Mouse (Mus musculus): ENCODE results near the gene Pepd. TPM values are rescaled to one million over a fixed set of nuclear protein-coding genes. Genes with fewer than 3 reads are reported as not detected.

Gene Pepd
- 39.3 and 39.6 TPM in 2 replicates for polyA plus RNA-seq (2012; rRNA removed)

- Histone ChIP-seq H3K27ac (ENCODE audit: insufficient read depth, low read length) (no peak within 1 kb of the TSS), H3K4me3 (ENCODE audit: insufficient read depth, low read length) (peak within 1 kb of the TSS; percentile 67), H3K4me1 (ENCODE audit: control insufficient read depth, insufficient read depth, low read length) (0 out of 2 replicates have a peak, but pooled peaks cover 2% of the 10 kb centered on the region)
- TF ChIP-seq POLR2A (IDR thresholded peaks at IDR 0.05; ENCODE audit: extremely low read depth, insufficient read depth, low read length) (peak; percentile 86), CTCF (IDR thresholded peaks at IDR 0.05; ENCODE audit: extremely low read depth, insufficient read depth, low read length) (no peak)
These were observed at the start of gene Pepd for GRCm38 (mm10) chr7:34911919-34912897. Gene Pepd, plus strand, starts transcription at chr7:34912379.

DNA sequence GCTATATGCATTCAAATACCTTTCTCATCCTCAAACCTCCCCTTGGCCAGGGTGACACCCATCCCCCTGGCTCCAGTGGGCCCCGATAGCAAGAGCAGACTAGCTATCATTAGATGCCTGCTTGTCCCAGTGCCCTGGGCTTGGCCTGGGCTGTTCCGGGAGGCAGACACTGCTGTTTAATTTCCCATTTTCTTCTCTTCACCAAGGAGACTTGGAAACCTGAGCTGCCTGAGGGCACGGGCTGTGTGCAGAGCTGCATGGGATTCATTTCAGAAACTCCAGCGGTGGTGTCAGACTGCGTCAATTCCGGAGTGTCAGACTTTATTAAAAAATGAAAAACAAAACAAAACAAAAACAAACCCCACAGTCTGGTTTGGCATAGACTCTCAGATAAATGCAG is 44.9 kb upstream of the Pepd start:
- Histone ChIP-seq H3K4me3 (ENCODE audit: insufficient read depth, low read length) (no peak overlapping the region), H3K27ac (ENCODE audit: insufficient read depth, low read length) (no peak overlapping the region), H3K4me1 (ENCODE audit: control insufficient read depth, insufficient read depth, low read length) (no peaks in the 10 kb centered on the region)
- TF ChIP-seq CTCF (IDR thresholded peaks at IDR 0.05; ENCODE audit: extremely low read depth, insufficient read depth, low read length) (no peak), POLR2A (IDR thresholded peaks at IDR 0.05; ENCODE audit: extremely low read depth, insufficient read depth, low read length) (no peak)

DNA sequence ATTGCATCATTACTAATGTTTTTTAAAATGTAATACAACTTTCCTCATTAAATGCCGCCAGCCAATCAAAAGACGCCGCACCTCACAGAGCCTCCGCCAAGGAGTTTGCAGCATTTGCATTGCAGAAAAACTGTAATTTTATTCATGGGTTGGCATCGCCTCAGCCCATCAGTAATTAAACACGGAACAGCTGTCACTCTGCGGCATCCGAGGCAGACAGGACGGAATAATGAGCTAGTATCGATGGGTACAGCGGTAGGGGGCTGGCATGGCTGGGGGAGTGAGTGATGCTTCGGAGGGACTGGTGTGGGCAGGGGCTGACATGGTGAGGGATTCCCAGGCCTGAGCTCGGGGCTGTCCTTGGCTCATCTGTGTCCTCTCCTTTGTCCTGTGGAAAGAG is 42.5 kb upstream of the Pepd start:
- Histone ChIP-seq H3K27ac (ENCODE audit: insufficient read depth, low read length) (no peak overlapping the region), H3K4me3 (ENCODE audit: insufficient read depth, low read length) (no peak overlapping the region), H3K4me1 (ENCODE audit: control insufficient read depth, insufficient read depth, low read length) (no peaks in the 10 kb centered on the region)
- TF ChIP-seq POLR2A (IDR thresholded peaks at IDR 0.05; ENCODE audit: extremely low read depth, insufficient read depth, low read length) (no peak), CTCF (IDR thresholded peaks at IDR 0.05; ENCODE audit: extremely low read depth, insufficient read depth, low read length) (no peak)

- Histone ChIP-seq H3K27ac (ENCODE audit: insufficient read depth, low read length) (no peak overlapping the region), H3K4me1 (ENCODE audit: control insufficient read depth, insufficient read depth, low read length) (no peaks in the 10 kb centered on the region), H3K4me3 (ENCODE audit: insufficient read depth, low read length) (no peak overlapping the region)
- TF ChIP-seq POLR2A (IDR thresholded peaks at IDR 0.05; ENCODE audit: extremely low read depth, insufficient read depth, low read length) (no peak), CTCF (IDR thresholded peaks at IDR 0.05; ENCODE audit: extremely low read depth, insufficient read depth, low read length) (no peak)
These were observed 35.4 kb upstream of the Pepd start for GRCm38 (mm10) chr7:34876787-34877186.

DNA sequence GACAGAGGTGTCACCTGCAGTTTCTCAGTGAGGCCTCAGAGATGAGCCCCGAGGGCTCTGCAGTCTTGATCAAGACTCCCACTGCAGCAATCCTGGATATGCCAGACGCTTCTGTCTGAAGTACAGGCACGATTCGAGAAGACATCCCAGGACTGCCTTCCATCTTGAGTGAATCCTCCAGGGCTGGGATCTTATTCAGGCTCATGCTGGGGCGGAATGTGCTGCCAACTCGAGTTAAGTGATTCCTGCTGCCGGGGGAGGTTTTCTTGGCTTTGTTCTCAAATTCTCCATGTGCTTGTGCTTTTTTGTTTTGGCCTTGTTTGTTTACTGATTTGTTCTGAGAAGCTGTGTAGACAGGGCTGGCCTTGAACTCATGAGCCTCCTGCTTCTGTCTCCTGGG is 34.4 kb upstream of the Pepd start:
- no peak for TF ChIP-seq POLR2A (IDR thresholded peaks at IDR 0.05; ENCODE audit: extremely low read depth, insufficient read depth, low read length)
- TF ChIP-seq CTCF (IDR thresholded peaks at IDR 0.05; ENCODE audit: extremely low read depth, insufficient read depth, low read length) = no peak
- H3K4me1 ChIP-seq (ENCODE audit: control insufficient read depth, insufficient read depth, low read length) = no peaks in the 10 kb centered on the region
- no peak overlapping the region for H3K27ac ChIP-seq (ENCODE audit: insufficient read depth, low read length)
- no peak overlapping the region for H3K4me3 ChIP-seq (ENCODE audit: insufficient read depth, low read length)

- H3K27ac ChIP-seq (ENCODE audit: insufficient read depth, low read length) = no peak overlapping the region
- peaks cover 2% of the 10 kb centered on the region; the same call in 1 of the 2 replicates for H3K4me1 ChIP-seq (ENCODE audit: control insufficient read depth, insufficient read depth, low read length)
- TF ChIP-seq POLR2A (IDR thresholded peaks at IDR 0.05; ENCODE audit: extremely low read depth, insufficient read depth, low read length) = no peak
- TF ChIP-seq CTCF (IDR thresholded peaks at IDR 0.05; ENCODE audit: extremely low read depth, insufficient read depth, low read length) = no peak
- H3K4me3 ChIP-seq (ENCODE audit: insufficient read depth, low read length) = no peak overlapping the region
These were observed 23.7 kb upstream of the Pepd start for GRCm38 (mm10) chr7:34888441-34888840.

GRCm38 (mm10) chr7:34888891-34889290 is 23.3 kb upstream of the Pepd start:
- Histone ChIP-seq H3K27ac (ENCODE audit: insufficient read depth, low read length) (no peak overlapping the region), H3K4me3 (ENCODE audit: insufficient read depth, low read length) (no peak overlapping the region), H3K4me1 (ENCODE audit: control insufficient read depth, insufficient read depth, low read length) (peaks cover 2% of the 10 kb centered on the region; the same call in 1 of the 2 replicates)
- TF ChIP-seq CTCF (IDR thresholded peaks at IDR 0.05; ENCODE audit: extremely low read depth, insufficient read depth, low read length) (no peak), POLR2A (IDR thresholded peaks at IDR 0.05; ENCODE audit: extremely low read depth, insufficient read depth, low read length) (no peak)

GRCm38 (mm10) chr7:34892845-34893244 is 19.3 kb upstream of the Pepd start:
- no peak overlapping the region for H3K4me3 ChIP-seq (ENCODE audit: insufficient read depth, low read length)
- TF ChIP-seq CTCF (IDR thresholded peaks at IDR 0.05; ENCODE audit: extremely low read depth, insufficient read depth, low read length) (no peak), POLR2A (IDR thresholded peaks at IDR 0.05; ENCODE audit: extremely low read depth, insufficient read depth, low read length) (no peak)
- peaks cover 2% of the 10 kb centered on the region; the same call in 1 of the 2 replicates for H3K4me1 ChIP-seq (ENCODE audit: control insufficient read depth, insufficient read depth, low read length)
- H3K27ac ChIP-seq (ENCODE audit: insufficient read depth, low read length) = no peak overlapping the region

GRCm38 (mm10) chr7:34896461-34896860 is 15.7 kb upstream of the Pepd start:
- Histone ChIP-seq H3K4me1 (ENCODE audit: control insufficient read depth, insufficient read depth, low read length) (no peaks in the 10 kb centered on the region), H3K27ac (ENCODE audit: insufficient read depth, low read length) (no peak overlapping the region), H3K4me3 (ENCODE audit: insufficient read depth, low read length) (no peak overlapping the region)
- TF ChIP-seq CTCF (IDR thresholded peaks at IDR 0.05; ENCODE audit: extremely low read depth, insufficient read depth, low read length) (no peak), POLR2A (IDR thresholded peaks at IDR 0.05; ENCODE audit: extremely low read depth, insufficient read depth, low read length) (no peak)

DNA sequence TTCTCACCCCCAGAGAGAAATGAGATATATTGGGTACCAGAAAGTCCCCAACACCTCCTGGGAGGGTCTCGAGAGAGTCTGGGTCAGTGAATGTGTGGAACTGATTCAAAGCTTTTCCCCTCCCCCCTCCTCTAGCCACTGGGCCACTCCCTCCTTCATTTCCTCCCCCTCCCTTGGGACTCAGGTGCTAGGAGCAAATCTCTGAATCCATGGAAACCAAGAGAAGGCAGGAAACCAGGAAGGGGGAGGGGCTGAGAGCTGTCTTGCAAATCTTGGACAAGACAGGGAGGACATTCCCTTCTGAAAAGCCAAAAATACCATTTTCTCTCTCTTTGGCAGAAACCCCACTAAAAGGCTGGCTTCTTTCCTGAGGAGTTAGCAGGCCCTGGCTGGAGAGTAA is 15.1 kb upstream of the Pepd start:
- no peak overlapping the region for H3K27ac ChIP-seq (ENCODE audit: insufficient read depth, low read length)
- no peak overlapping the region for H3K4me3 ChIP-seq (ENCODE audit: insufficient read depth, low read length)
- TF ChIP-seq CTCF (IDR thresholded peaks at IDR 0.05; ENCODE audit: extremely low read depth, insufficient read depth, low read length) (no peak), POLR2A (IDR thresholded peaks at IDR 0.05; ENCODE audit: extremely low read depth, insufficient read depth, low read length) (no peak)
- H3K4me1 ChIP-seq (ENCODE audit: control insufficient read depth, insufficient read depth, low read length) = no peaks in the 10 kb centered on the region

Measured in cortical plate, adult 2 months (tissue).